Mouse (Mus musculus) lung, adult 18-20 months (tissue): ENCODE measurements around the gene Obox1.
"Not testable (repeated sequence)": the region's sequence is repeated elsewhere in the genome, so short reads cannot be mapped to it uniquely, and the experiment has no call there.

Experiments used
- DNase-seq, 2 experiments: peaks; one replicate each; pipeline ENCODE4 v3.0.0; 2022; ENCODE audit warnings: mixed read lengths in 2 of 2

Gene Obox1

GRCm38 (mm10) chr7:15388421-15388998 is at the start of gene Obox1, which contains the start of gene Obox2:
Gene Obox1, plus strand, starts transcription at chr7:15388948.
Gene Obox2, plus strand, starts transcription at chr7:15388721.
- not testable (repeated sequence) for DNase-seq

DNA sequence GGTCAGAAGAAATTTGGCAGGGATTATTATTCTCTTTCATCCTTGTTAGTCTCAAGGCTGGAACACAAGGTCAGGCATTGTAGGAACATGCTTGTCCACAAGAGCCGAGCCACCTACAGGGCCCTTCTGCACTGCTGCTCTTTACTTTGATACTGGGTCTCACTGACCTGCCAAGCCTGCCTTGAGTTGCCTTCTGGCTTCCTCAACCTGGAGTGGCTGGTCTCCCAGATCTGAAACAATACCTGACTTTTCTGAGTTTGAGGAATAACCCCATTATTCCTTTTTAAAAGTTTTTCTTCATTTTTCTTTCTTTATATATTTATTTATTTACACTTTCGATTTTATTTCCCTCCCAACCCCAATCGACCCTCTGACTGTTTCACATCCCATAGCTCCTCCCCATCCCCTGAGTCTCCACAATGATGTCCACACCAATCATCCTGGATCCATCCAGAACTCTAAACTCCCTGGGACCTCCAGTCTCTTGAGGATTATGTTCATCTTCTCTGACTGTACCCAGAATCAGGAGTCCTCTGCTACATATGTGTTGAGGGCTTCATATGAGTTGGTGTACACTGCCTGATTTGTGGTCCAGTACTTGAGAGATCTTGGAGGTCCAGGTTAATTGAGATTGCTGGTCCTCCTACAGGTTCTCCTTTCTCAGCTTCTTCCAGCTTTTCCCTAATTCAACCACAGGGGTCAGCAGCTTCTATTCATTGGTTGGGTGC is 10.6 kb downstream of the Obox1 start:
- not testable (repeated sequence) for DNase-seq

DNA sequence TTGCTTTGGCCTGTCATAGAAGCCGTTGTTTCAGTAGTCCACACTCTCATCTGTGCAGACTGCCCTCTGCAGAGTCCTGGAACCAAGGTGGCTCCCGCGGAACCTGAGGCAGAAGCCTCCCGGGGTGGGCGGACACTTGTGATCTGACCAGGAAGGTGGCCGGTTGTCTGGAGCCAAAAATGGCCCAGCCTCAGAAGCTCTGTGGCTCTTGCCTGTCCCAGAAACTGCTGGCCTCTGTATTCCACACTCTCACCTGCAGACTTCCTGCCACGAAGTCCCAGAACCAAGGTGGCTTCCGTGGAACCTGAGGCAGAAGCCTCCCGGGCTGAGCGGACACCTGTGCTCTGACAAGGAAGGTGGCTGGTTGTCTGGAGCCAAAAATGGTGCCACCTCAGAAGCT is 18.1 kb downstream of the Obox1 start:
- DNase-seq, result not testable (repeated sequence)

DNA sequence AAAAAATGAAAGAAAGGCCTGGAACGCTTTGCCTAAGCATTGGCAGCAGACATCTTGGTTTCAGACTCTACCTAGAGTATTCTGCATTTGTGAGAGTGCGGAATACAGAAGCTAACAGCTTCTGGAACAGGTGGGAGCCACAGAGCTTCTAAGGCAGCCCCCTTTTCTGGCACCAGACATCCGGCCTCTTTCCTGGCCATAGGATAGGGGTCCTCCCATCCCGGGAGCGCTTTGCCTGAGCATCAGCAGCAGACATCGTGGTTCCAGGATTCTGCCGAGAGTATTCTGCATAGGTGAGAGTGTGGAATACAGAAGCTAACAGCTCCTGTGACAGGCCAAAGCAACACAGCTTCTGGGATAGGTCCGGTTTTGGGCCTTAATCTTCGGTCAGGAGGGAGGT is 29.3 kb downstream of the Obox1 start:
- not testable (repeated sequence) for DNase-seq

GRCm38 (mm10) chr7:15425537-15425936 is 36.8 kb downstream of the Obox1 start:
- not testable (repeated sequence) for DNase-seq

GRCm38 (mm10) chr7:15509411-15509810 is 120.7 kb downstream of the Obox1 start:
- DNase-seq, result not testable (repeated sequence)
